16 mouse cellular contexts compared by ENCODE assay signal in genomic region chr9:65600951-65601350, GRCm38 (mm10). TPM values are rescaled to one million over a fixed set of nuclear protein-coding genes. Genes with fewer than 3 reads are reported as not detected.
"Had no signal": no experiment of that assay in that cellular context is flagged by ENCODE, and none has a peak within 500 bp of the region (broad histone marks: within the 10 kb centered on the region; RNA-seq: fewer than 3 reads in every experiment).

No protein-coding gene starts in this region.

- H3K36me3 ChIP-seq: midbrain, embryonic 15.5 days; neural tube, embryonic 12.5 days; neural tube, embryonic 15.5 days had no signal

- H3K27me3 ChIP-seq: midbrain, embryonic 12.5 days; midbrain, embryonic 15.5 days; neural tube, embryonic 12.5 days; neural tube, embryonic 15.5 days had no signal

- H3K27ac ChIP-seq: liver, embryonic 13.5 days; midbrain, embryonic 12.5 days; midbrain, embryonic 15.5 days; neural tube, embryonic 12.5 days; neural tube, embryonic 15.5 days had no signal

- H3K9me3 ChIP-seq: liver, embryonic 13.5 days; midbrain, embryonic 12.5 days; midbrain, embryonic 15.5 days; neural tube, embryonic 12.5 days; neural tube, embryonic 15.5 days had no signal

- H3K9ac ChIP-seq: liver, embryonic 13.5 days; midbrain, embryonic 12.5 days; midbrain, embryonic 15.5 days; neural tube, embryonic 12.5 days; neural tube, embryonic 15.5 days had no signal

- H3K4me3 ChIP-seq: liver, embryonic 13.5 days; midbrain, embryonic 12.5 days; midbrain, embryonic 15.5 days; neural tube, embryonic 12.5 days; neural tube, embryonic 15.5 days had no signal

- DNase-seq: kidney, adult 9 months; kidney, postnatal 14 days; kidney, postnatal 4 days; liver, embryonic 13.5 days; lung, adult 2 months; lung, postnatal 14 days; lung, postnatal 4 days; right cerebral cortex, postnatal 25 days; thymus, adult 18-20 months; thymus, postnatal 14 days; thymus, postnatal 4 days had no signal

RNA-seq across cellular contexts. Expression of gene Pif1, which starts 14.0 kb away (rescaled TPM):
- total RNA-seq: liver, adult 2 months had no signal
